Mouse (Mus musculus): ENCODE measurements around the gene Adcy2. TPM values are rescaled to one million over a fixed set of nuclear protein-coding genes. Genes with fewer than 3 reads are reported as not detected.

Gene Adcy2
- total and polyA plus RNA-seq, 3 experiments, result not detected

DNA sequence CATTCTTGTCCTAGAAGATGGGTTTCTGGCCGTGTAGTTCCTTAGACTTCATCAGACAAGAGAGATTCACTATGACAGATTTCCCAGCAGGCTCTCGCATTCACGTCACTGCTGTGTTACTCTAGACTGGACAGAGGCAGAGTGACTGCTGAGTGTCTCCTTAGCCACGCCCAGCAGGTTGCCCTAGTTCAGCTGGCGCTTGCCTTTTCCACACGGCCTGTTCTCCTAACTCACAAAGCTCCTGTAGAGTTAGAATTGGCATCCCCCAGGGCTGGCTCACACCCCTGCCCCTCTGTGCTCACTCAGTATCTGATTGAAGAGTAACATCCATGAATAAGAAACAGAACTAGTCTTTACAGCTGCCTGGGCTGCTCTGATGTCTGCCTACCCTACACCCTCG lies 413.9 kb downstream of the Adcy2 start:
- H3K36me3 ChIP-seq (ENCODE audit: control insufficient read depth in 1 of 2, insufficient read depth in 2 of 2, low read length in 2 of 2), result peaks cover 4 to 9% of the 10 kb centered on the region in 2 experiments
- no peaks in the 10 kb centered on the region for H3K9me3 ChIP-seq (replicated peaks; ENCODE audit: insufficient read depth, low read length)
- H3K27me3 ChIP-seq (ENCODE audit: control insufficient read depth in 1 of 2, insufficient read depth in 2 of 2, low read length in 2 of 2), result no peaks in the 10 kb centered on the region
- TF ChIP-seq MYC (IDR thresholded peaks at IDR 0.05; ENCODE audit: low read depth, low read length) (no peak), EP300 (IDR thresholded peaks at IDR 0.05; ENCODE audit: low read depth in 1 of 2, low read length in 2 of 2) (no peak), UBTF (IDR thresholded peaks at IDR 0.05; ENCODE audit: borderline replicate concordance, insufficient read depth, low read depth, low read length) (no peak), TCF12 (IDR thresholded peaks at IDR 0.05; ENCODE audit: low read depth, low read length) (no peak), RCOR1 (IDR thresholded peaks at IDR 0.05; ENCODE audit: low read depth, low read length) (no peak), MAX (IDR thresholded peaks at IDR 0.05; ENCODE audit: low read length) (no peak), TBP (IDR thresholded peaks at IDR 0.05; ENCODE audit: low read depth, low read length) (no peak), ETS1 (IDR thresholded peaks at IDR 0.05; ENCODE audit: low read depth, low read length) (no peak), MEF2A (IDR thresholded peaks at IDR 0.05; ENCODE audit: extremely low read depth, insufficient replicate concordance, low read depth, low read length, poor library complexity, severe bottlenecking) (no peak)
- no peak overlapping the region for H3K9ac ChIP-seq (ENCODE audit: control insufficient read depth, low read depth, low read length, poor library complexity, severe bottlenecking)
- no peak overlapping the region for H3K27ac ChIP-seq (ENCODE audit: control insufficient read depth, low read depth, low read length)
- H3K4me1 ChIP-seq (ENCODE audit: control insufficient read depth in 1 of 2, insufficient read depth in 2 of 2, low read length in 2 of 2), result peaks cover 0 to 2% of the 10 kb centered on the region in 2 experiments; a peak in 1 of 4 replicates
- H3K79me2 ChIP-seq (ENCODE audit: control insufficient read depth, insufficient read depth, low read length, poor library complexity), result peaks cover 25% of the 10 kb centered on the region
- no peak overlapping the region for H3K4me3 ChIP-seq (ENCODE audit: control insufficient read depth in 1 of 2, insufficient read depth in 1 of 2, low read depth in 2 of 2, low read length in 2 of 2)
- DNase-seq (ENCODE audit: low read depth, low spot score), result no peak

DNA sequence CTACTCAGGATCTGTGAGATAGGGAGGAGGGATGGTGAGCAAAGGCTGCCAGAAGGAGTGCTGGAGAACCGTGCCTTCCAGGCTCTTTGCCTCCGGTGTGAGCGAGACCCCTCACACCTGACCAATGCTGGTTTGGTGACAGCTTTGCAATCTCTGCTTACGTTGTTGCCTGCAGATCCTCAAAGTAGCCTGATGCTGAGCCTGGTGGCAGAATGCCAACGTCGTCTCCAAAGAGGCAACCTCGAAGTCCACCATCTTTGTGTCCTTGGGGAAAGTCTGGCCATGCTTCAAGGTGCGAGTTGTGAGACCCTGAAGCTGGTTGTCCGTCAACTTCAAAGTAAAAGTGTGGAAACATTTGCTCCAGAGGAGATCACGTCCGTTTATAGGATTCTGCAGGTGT lies 415.4 kb downstream of the Adcy2 start:
- H3K4me1 ChIP-seq (ENCODE audit: control insufficient read depth in 1 of 2, insufficient read depth in 2 of 2, low read length in 2 of 2), result peaks cover 0 to 2% of the 10 kb centered on the region in 2 experiments; a peak in 1 of 4 replicates
- no peak overlapping the region for H3K9ac ChIP-seq (ENCODE audit: control insufficient read depth, low read depth, low read length, poor library complexity, severe bottlenecking)
- peaks cover 26% of the 10 kb centered on the region for H3K79me2 ChIP-seq (ENCODE audit: control insufficient read depth, insufficient read depth, low read length, poor library complexity)
- no peak overlapping the region for H3K4me3 ChIP-seq (ENCODE audit: control insufficient read depth in 1 of 2, insufficient read depth in 1 of 2, low read depth in 2 of 2, low read length in 2 of 2)
- peaks cover 0 to 13% of the 10 kb centered on the region in 2 experiments; a peak in 3 of 4 replicates for H3K36me3 ChIP-seq (ENCODE audit: control insufficient read depth in 1 of 2, insufficient read depth in 2 of 2, low read length in 2 of 2)
- H3K27me3 ChIP-seq (ENCODE audit: control insufficient read depth in 1 of 2, insufficient read depth in 2 of 2, low read length in 2 of 2), result no peaks in the 10 kb centered on the region
- H3K27ac ChIP-seq (ENCODE audit: control insufficient read depth, low read depth, low read length), result no peak overlapping the region
- TF ChIP-seq CHD2 (IDR thresholded peaks at IDR 0.05; ENCODE audit: low read length) (no peak), CHD1 (IDR thresholded peaks at IDR 0.05; ENCODE audit: low read depth, low read length) (no peak), POLR2AphosphoS5 (IDR thresholded peaks at IDR 0.05; ENCODE audit: borderline replicate concordance, low read depth, low read length) (no peak), TBP (IDR thresholded peaks at IDR 0.05; ENCODE audit: low read depth, low read length) (no peak), GABPA (IDR thresholded peaks at IDR 0.05; ENCODE audit: low read depth, low read length) (no peak), BHLHE40 (IDR thresholded peaks at IDR 0.05; ENCODE audit: borderline replicate concordance, low read depth, low read length) (no peak), MAX (IDR thresholded peaks at IDR 0.05; ENCODE audit: low read length) (no peak), NELFE (IDR thresholded peaks at IDR 0.05; ENCODE audit: low read depth, low read length) (no peak), E2F4 (IDR thresholded peaks at IDR 0.05; ENCODE audit: borderline replicate concordance, low read depth, low read length) (no peak), MAZ (IDR thresholded peaks at IDR 0.05; ENCODE audit: low read depth, low read length) (no peak), EP300 (IDR thresholded peaks at IDR 0.05; ENCODE audit: low read depth in 1 of 2, low read length in 2 of 2) (no peak), POLR2A (IDR thresholded peaks at IDR 0.05; ENCODE audit: control insufficient read depth in 1 of 2, insufficient read depth in 1 of 2, low read depth in 1 of 2, low read length in 2 of 2, poor library complexity in 1 of 2) (no peak)
- DNase-seq (ENCODE audit: low read depth, low spot score), result no peak
- no peaks in the 10 kb centered on the region for H3K9me3 ChIP-seq (replicated peaks; ENCODE audit: insufficient read depth, low read length)

Measured in MEL (cell line).